Mouse (Mus musculus): Measurements from ENCODE around the gene Tcte2. TPM values are rescaled to one million over a fixed set of nuclear protein-coding genes. Genes with fewer than 3 reads are reported as not detected.
"Not testable (repeated sequence)": the region's sequence is repeated elsewhere in the genome, so short reads cannot be mapped to it uniquely, and the experiment has no call there.

The Tcte2 gene
- polyA plus RNA-seq (2017; shearing (Covaris generic)) = not detected

GRCm38 (mm10) chr17:13761179-13761913, at the start of gene Tcte2:
Gene Tcte2 (minus strand): TSS chr17:13761825.
- peak; percentile 14 for ATAC-seq

GRCm38 (mm10) chr17:13806016-13806415, 44.4 kb upstream of the Tcte2 start:
- ATAC-seq = no peak

DNA sequence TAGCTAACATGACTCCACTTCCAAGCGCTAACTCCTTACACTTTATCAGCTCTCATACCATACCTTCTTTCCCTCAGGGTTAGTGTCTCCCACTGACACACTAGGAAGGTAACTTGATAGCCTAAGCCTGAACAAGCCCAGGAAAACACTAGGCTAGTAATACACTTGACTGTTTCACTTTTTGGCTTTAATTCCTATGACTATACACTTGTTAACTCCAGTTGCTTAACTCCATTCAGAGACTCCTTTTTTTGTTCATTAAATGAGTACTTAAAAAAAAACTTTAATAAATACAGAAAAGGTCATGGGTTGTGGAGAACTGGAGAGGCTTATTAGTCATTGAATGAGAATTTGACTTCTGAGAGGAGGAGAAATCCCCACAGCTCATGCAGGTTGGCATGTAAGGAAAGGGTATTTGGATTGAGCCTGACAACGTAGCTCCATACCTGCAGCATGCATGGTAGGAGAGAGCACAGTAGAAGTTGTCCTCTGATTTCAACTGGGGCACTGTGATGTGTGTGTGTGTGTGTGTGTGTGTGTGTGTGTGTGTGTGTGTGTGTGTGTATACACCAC, 41.3 kb upstream of the Tcte2 start:
- no peak for ATAC-seq

DNA sequence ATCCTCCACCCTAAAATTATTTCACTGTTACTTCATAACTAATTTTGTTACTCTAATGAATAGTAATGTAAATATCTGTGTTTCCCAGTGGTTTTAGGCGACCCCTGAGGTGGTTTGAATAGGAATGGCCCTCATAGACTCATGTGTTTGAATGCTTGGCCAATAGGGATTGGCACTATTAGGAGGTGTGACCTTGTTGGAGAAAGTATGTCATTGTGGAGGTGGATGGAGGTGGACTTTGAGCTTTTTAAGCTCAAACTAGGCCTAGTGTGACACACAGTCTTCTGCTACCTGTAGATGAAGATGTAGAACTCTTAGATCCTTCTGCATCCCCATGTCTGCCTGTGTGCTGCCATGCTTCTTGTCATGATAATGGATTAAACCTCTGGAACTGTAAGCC, 36.1 kb upstream of the Tcte2 start:
- no peak for ATAC-seq

DNA sequence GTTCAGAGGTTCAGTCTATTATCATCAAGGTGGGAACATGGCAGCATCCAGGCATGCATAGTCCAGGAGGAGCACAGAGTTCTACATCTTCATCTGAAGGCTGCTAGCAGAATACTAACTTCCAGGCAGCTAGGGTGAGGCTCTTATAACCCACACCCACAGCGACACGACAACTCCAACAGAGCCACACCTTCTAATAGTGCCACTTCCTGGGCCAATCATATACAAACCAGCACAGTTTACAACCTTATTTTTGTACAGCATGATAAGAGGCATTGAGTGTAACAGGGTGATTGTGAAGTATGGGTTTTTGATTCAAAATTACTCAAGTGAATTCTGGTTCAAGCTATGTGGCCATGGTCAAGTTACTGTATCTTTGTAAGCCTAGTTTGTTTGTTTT, 28.4 kb upstream of the Tcte2 start:
- not testable (repeated sequence) for ATAC-seq

GRCm38 (mm10) chr17:13783469-13783868, 21.8 kb upstream of the Tcte2 start:
- no peak for ATAC-seq

DNA sequence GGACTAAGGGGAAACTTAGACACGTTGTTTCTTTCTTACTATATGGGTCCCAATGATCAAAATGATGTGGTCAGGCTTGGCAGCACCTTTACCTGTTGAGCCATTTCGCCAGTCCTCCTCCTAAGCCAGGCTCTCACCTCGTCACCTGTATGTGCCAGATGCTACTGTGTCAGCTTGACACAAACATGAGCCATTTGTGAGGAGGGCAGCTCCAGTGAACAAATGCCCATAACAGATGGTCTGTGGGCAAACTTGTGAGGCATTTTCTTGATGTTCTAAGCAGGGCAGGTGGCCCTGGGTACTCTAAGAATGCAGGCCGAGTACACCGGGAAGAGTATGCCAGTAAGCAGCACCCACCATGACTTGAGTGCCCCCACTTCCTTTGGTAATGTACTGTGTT, 20.3 kb upstream of the Tcte2 start:
- ATAC-seq = no peak

GRCm38 (mm10) chr17:13778865-13779264, 17.2 kb upstream of the Tcte2 start:
- no peak for ATAC-seq

- ATAC-seq = no peak
Observed at GRCm38 (mm10) chr17:13777676-13778075, 16.1 kb upstream of the Tcte2 start.

DNA sequence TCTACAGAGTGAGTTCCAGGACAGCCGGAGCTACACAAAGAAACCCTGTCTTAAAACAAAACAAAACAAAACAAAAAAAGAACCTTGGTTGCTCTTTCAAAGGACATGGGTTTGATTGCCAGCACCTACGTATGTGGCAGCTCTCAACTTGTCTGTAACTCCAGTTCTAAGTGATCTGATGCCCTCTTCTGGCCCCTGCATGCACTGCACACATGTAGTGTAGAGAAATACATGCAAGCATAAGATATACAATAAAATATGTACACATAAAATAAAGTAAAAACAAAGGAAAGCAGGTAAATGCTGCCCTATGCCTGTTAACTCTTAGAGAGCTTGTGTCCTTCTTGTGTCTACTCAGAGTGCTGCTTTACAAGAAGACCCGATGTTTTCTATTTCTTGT, 7.6 kb upstream of the Tcte2 start:
- ATAC-seq = no peak

DNA sequence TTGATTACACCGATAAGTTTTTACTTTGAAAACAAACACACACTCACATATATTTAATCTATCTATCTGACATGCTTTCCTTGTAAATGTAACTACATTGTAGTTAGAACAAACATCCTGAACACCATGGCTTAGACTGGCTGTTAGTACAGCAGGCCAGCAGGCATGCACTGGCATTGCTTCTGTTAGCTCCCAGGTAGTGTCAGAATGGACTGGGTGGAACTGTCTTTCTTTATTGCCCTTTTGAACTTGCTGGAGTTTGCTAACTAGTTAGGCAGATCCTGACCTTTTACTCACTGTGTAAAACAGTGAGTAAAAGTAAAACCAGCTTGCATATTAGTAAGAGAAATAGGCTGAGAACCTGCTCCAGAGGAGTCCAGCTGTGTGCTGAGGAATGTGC, 6.9 kb upstream of the Tcte2 start:
- no peak for ATAC-seq

DNA sequence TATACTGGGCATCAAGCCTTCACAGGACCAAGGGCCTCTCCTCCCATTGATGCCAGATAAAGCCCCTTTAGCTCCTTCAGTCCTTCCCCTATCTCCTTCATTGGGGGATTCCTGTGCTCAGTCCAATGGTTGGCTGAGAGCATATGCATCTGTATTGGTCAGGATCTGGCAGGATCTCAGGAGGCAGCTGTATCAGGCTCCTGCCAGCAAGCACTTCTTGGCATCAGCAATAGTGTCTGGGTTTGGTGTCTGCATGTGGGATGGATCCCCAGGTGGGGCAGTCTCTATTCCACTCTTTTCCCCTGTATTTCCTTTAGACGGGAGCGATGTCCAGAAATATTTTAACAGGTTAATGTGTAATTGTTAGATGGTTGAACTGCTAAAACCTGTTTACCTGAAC, 3.3 kb upstream of the Tcte2 start:
- not testable (repeated sequence) for ATAC-seq

DNA sequence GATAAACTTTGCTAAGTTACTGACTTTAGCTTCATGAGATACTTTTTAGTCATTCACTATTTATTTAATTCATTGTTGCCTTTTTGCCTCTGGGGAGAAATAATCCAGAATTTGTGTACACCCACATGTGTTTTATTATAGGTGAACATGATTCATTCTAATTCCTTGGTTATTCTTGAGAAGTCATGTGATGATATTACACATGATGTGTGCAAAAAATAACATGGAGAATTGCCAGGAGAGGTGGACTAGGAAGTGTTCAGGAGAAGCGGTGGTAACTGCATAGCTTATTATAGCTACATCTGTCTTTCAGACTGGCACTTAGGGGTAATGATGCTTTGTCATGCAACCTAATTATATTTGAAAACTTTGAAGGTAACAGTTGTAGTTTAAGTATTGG, 2.2 kb upstream of the Tcte2 start:
- no peak for ATAC-seq

DNA sequence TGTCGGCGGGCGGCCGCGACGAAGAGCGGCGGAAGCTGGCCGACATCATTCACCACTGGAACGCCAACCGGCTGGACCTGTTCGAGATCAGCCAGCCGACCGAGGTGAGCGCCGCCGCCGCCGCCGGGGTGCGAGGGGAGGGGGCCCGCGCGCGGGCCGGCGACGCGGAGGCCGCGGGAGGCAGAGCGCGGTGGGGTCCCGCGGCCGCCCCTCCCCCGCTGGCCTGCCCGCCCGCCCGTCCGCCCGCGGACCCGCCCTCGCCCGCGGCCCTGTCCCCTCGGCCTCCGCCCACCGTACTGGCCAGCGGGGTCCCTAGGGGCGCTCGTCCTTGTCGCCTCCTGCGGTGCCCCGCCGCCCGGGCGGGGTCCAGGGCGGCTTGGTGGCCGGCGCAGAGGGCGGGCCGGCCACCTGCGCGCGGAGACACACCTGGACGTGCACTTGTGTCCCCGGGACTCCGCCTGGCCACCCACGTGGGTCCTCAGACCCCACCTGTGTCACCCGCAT, 898 bp downstream of the Tcte2 start:
- no peak for ATAC-seq

DNA sequence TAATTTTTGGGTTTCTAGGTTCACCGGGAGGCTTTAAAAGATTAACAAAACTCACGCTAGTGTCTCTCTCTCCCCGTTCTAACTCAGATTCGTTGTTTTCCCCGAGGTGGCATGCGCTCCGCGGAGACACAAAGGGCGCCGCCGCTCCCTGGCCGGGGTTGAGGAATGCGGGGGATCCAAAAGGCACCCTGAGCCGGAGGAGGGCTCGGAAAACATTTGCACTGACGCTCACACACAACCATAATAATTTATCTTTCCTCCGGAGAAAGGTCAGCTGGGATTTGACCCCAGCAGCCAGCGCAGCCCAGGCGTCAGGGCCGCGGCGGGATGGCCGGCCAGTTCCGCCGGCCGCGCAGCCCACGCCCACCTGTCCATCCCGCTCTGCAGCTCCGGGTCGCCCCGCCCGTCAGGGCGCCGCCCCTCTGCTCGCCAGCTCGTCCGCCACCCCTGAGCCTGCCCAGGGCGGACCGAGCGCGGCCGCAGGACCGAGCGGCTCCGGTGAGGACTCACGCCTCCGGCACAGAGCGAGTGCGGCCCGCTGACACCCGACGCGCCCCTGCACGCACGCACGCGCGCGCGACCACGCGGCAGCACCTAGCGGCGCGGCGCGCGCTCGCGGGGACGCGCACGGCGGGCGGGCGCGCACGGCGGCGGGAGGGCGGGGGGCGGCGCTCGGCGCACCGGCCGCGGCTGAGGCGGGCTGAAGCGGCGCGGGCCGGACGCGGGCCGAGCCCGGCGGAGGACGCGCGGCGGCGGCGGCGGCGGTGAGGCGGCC, 1.6 kb downstream of the Tcte2 start, which contains the start of gene Afdn:
Afdn (plus strand) TSS at position 687 of the 775 bp plus-strand sequence.
- peak; percentile 42 for ATAC-seq

DNA sequence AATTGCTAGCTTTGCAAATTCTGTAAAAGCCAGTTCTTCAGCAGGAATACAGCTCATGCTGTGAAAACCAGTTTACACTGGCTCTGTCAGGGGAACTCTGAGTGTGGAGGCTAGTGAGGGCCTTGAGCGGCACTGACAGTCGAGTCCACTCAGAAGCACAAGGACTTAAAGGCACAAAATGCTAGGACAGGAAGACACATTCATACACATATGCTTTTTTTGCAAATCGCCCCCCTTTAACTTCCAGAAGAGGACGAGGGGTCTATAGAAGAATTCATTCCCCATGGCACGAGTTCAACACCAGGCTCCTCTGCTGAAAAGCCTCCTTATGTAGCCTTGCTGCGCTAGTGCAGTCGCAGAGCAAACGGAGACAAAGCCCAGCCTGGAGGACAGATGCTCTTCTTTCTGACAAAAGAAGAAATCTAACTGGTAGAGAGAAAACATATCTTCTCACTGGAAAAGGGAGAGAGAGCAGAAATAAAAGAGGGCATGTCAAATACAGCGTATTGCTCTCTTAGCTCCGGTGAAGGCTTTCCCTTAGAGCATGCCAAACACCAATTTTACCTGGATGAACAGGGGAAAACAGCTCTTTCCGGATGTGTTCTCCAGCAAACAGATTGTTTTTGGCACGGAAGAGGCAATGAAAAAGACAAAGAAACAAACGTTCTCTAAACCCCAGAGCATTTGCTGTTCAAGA, 2.3 kb downstream of the Tcte2 start:
- no peak for ATAC-seq

DNA sequence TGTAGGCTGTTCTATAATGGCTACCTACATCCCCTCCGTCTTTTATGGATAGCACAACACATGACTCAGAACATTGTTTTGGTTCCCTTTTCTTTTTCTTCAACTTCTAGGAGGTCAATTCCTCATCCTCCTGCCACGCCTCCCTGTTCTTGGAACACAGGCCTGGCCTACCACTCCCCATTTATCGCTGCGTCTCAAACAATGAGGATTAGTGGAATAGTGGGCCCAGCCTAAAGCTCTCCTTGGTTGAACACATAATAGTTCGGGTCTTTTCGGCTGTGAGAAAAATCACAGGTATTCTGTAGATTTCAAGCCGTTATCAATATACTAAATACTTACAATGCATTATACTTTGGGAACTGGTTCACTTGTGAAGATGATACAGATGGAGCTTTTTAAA, 3.0 kb downstream of the Tcte2 start:
- no peak for ATAC-seq

DNA sequence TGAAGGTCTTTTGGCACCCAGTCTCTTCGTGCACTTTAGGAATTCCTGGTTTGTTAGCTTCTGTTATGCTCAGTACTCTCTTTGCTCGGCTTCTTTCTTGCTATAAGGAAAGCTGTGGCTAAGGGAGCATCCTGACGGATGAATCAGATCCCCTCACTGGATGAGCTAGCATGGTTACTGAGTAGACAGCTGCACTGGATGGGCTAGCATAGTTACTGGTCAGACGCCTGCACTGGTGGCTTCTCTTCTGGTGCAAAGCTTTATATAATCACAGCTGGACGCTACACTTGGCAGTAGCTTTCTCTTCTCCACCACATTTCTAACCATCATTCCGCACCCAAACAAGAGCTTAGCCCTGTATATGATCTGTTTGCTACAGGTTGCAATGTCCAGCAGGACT, 6.7 kb downstream of the Tcte2 start:
- ATAC-seq = no peak

DNA sequence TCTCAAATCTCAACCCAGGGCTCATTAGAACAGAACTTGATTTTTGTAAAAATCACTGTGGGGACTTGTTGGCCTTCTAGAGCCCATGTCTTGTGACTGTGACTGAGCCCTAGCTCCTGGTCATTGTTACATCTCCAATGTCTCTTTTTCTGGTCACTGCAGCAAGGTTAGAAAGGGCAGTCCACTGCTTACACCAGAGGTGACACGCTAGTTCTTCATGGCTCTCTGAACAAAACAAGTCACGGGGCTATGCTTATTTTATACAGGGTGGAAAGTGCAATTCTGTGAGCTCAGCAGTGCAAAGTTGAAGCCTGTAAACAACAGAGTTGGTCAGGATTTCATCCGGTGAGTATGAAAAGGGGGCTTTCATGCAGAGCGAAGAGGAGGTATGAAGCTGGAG, 7.7 kb downstream of the Tcte2 start:
- no peak for ATAC-seq

GRCm38 (mm10) chr17:13749027-13749426, 12.6 kb downstream of the Tcte2 start:
- ATAC-seq = no peak

DNA sequence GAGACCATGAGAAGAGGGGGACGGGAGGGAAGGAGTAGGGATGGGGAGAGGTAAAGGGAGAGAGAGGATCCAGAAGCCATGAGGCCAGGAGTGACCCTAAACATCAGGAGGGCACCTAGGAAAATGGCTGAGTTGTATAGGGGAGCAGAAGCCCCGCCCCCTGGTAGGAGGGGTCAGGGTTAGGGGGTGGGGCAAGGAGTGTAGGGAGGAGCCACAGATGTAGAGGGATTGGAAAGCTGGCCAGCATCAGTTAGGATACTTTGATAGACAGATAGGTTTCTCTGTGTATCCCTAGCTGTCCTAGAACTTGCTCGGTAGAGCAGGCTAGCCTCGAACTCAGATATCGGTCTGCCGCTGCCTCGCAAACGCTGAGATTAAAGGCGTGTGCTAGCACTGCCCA, 13.9 kb downstream of the Tcte2 start:
- no peak for ATAC-seq

DNA sequence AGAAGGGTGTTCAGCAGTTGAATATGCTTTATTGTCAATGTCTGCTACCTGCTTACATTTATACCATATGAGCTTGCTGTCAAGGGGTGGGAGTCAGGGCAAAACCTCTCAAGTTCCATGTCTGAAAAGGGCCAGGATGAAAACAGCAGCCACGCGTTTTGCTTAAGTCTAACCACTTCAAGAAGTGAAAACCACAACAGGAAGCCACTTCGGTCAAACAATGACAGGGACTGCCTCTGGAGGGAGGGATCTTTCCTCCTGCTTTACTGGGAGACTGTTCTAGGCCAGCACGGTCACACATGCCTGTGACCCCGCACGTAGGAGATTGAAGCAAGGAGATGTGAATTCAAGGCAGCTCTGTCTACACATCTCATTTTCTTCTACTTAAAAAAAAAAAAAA, 15.3 kb downstream of the Tcte2 start:
- no peak for ATAC-seq

GRCm38 (mm10) chr17:13745373-13745772, 16.3 kb downstream of the Tcte2 start:
- ATAC-seq = no peak
